Mouse (Mus musculus) T-helper 2 cell (primary cell): ENCODE results near the gene Zfp740.
"Not testable (repeated sequence)": the region's sequence is repeated elsewhere in the genome, so short reads cannot be mapped to it uniquely, and the experiment has no call there.

ENCODE experiments used
- in situ Hi-C: fragments of 300-600 bp; cut with MboI, MseI; formaldehyde crosslinking; loops from one replicate; pipeline ENCODE4 v1.15.1; 2025; ENCODE audit warnings: high pct_unique_total_duplicates

Gene Zfp740

GRCm38 (mm10) chr15:102202971-102203834 lies at the start of gene Zfp740:
TSS of gene Zfp740 (plus strand) at chr15:102203249.
- in situ Hi-C loops = no loop called here

DNA sequence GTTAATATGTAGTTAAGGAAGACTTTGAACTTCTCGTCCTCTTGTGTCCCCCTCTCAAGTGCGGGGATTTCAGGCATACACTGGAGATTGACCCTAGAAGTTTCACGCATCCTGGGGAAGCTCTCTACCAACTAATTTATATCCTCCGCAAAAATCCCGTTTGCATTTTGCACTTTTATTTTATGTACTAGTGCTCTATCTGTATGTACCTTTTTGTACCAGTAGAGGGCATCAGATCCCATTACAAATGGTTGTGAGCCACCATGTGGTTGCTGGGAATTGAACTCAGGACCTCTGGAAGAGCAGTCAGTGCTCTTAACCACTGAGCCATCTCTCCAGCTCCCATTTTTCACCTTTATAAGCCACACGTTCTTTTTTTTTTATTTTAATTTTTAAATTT lies 48.0 kb upstream of the Zfp740 start:
- in situ Hi-C loops = not testable (repeated sequence)

GRCm38 (mm10) chr15:102156836-102157235 lies 46.2 kb upstream of the Zfp740 start:
- in situ Hi-C loops = no loop called here

GRCm38 (mm10) chr15:102160415-102161060 lies 42.5 kb upstream of the Zfp740 start:
- in situ Hi-C loops = no loop called here

- in situ Hi-C loops = no loop called here
These were observed 39.0 kb upstream of the Zfp740 start for GRCm38 (mm10) chr15:102163900-102164693.

DNA sequence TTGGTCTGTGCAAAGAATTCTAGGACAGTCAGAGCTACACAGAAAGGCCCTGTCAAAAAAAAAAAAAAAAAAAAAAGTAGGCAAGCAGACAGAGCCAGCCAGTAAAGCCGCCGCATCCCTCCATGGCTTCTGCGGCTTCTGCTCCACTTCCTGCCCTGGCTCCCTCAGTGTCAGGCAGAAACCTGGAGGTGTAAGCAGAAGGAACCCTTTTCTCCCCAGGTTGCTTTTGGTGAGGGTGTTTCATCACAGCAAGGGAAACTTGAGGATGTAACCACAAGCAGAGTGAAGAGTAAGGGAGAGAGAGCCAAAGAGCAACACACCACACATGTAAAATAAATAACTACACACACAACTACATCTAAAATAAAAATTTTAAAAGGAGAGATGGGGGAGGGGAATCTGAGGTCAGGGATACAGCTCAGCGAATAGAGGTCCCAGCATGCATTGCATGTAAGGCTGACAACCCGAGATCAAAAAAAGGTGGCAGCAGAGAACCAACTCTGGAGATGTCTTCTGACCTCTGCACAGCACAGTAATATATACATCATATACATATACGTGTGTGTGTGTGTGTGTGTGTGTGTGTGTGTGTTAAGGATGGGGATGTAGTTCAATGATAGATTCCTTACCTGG lies 37.5 kb upstream of the Zfp740 start:
- in situ Hi-C loops = no loop called here

GRCm38 (mm10) chr15:102167620-102168021 lies 35.4 kb upstream of the Zfp740 start:
- in situ Hi-C loops = no loop called here

DNA sequence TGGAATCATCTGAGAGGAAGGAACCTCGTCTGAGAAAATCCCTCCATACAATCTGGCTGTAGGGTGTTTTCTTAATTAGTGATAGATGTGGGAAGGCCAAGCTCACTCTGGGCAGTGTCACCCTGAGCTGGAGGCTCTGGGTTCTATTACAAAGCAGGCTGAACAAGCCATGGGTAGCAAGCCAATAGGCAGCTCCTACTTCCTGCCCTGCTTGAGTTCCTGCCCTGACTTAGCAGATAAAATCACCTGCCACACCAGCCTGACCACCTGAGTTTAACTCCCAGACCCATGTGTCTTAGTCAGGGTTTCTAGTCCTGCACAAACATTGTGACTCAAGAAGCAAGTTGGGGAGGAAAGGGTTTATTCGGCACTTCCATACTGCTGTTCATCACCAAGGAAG lies 34.0 kb upstream of the Zfp740 start:
- in situ Hi-C loops = no loop called here

DNA sequence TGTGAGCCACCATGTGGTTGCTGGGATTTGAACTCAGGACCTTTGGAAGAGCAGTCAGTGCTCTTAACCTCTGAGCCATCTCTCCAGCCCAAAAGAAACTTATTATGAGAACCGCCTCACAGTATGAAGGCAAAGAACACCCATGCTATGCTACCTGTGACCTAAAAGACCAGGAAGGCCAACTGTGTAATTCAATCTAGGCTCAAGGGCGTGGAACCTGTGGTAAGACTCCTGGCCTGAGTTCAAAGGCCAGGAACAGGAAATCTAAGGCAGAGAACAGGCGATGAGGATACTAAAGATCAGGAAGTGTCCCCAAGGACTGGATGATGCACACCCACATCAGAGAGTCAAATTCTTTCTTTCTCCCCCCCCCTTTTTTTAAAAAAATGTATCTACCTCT lies 29.5 kb upstream of the Zfp740 start:
- in situ Hi-C loops = no loop called here

DNA sequence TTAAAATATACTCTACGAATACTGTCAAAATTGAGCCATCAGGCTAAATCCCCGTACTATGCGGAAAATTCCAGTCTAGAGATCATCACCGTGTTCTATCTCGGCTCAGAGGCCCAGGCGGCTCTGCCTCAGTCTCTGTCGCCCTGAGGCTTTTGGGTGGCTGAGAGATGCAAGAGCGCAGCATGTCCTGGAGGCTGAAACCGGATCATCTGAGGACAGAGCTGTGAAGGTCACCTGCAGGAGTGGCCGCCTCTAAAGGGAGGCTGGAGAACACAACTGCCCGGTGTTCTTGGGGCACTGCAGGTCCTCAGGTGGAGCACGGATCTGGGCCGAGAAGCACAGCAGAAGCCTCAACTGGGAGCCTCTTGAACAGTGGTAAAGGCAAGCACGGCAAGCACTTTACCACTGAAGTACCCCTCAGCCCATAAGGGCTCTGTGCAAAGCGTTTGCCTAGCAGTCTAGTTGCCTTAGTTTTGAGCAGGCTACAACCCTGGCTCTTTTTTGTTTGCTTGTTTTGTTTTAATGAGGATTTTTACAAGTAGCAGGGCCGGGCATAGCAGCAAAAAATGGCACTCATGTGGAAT lies 27.2 kb upstream of the Zfp740 start:
- in situ Hi-C loops = loop anchor here (5.0 kb wide), 1 partner anchor 46 kb away; no protein-coding TSS in a partner anchor

DNA sequence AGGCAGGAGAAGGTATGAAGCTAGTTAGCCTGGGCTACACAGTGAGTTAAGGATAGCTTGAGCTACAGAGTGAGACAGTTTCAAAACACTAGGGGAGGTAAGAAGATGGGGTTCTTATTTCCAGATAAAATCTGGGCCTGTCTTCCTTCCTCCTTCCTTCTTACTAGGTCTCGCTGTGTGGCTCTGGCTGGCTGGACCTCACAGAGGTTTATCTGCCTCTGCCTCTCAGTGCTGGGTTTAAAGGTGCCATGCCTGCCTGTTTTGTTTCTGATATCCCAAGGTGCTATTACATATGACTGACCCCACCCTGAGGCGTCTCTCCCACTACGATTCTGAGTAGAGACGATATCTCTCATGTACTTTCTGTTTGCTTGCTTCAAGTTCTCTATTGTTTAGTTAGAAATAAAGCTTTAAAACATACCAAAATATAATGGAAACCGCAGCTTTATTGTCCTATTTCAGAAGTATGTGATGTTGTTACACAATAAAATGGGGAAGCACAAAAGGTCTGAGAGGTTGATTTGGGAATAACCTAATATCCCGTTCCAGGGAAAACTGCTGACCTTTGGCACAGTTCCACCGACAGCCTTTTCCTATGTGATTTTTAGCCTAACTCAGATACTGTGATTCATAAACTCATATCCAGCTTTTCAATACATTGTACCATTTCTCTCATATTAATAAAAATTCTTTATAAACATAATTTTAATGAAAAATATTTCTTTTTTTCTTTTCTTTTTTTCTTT lies 26.3 kb upstream of the Zfp740 start:
- in situ Hi-C loops = loop anchor here (5.0 kb wide), 1 partner anchor 46 kb away; no protein-coding TSS in a partner anchor

- in situ Hi-C loops = loop anchor here (5.0 kb wide), 1 partner anchor 45 kb away; no protein-coding TSS in a partner anchor
These were observed 25.6 kb upstream of the Zfp740 start for GRCm38 (mm10) chr15:102177417-102177816.

GRCm38 (mm10) chr15:102178279-102178678 lies 24.8 kb upstream of the Zfp740 start:
- in situ Hi-C loops = loop anchor here (5.0 kb wide), 1 partner anchor 44 kb away; no protein-coding TSS in a partner anchor

GRCm38 (mm10) chr15:102179106-102179505 lies 23.9 kb upstream of the Zfp740 start:
- in situ Hi-C loops = loop anchor here (5.0 kb wide), 1 partner anchor 43 kb away; no protein-coding TSS in a partner anchor

GRCm38 (mm10) chr15:102179924-102180323 lies 23.1 kb upstream of the Zfp740 start:
- in situ Hi-C loops = loop anchor here (5.0 kb wide), 1 partner anchor 42 kb away; no protein-coding TSS in a partner anchor

DNA sequence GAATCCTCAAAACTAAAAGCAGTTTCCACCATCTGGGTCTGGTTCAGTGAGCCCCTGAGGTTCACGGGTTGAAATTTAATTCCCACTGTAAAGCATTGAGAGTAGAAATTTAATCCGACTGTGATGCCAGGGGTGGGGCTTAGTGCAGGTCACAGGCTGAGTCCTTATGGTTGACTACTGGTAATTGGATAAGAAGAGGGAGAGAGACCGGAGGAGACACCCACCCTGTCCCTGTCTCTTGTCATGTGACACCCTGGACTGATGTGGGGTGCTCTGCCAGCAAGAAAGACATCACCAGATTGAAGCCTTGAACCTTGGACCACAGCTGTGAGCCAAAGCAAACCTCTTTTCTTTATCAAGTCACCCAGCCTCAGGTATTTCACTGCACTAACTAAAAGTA lies 20.0 kb upstream of the Zfp740 start:
- in situ Hi-C loops = no loop called here

DNA sequence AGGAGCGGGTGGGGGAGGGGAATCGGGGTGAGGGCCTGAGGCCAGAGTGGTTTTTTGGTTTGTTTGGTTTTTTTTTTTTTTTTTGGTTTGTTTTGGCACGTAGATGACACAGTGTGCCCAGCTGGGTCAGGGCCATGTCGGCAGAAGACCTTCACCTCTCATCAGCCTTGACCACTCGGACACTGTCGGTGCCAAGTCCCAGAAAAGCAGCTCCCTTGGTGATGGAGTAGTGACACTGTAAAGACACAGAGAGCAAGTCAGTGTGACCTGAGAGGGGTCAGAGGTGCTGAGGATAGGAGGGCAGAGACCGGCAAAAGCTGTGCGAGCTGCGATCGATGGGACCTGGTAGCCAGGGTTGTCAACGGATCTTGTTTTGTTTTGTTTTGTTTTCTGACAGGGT lies 16.8 kb upstream of the Zfp740 start:
- in situ Hi-C loops = no loop called here

- in situ Hi-C loops = no loop called here
These were observed 15.0 kb upstream of the Zfp740 start for GRCm38 (mm10) chr15:102188096-102188495.

GRCm38 (mm10) chr15:102188883-102189282 lies 14.2 kb upstream of the Zfp740 start:
- in situ Hi-C loops = no loop called here

- in situ Hi-C loops = no loop called here
These were observed 11.3 kb upstream of the Zfp740 start for GRCm38 (mm10) chr15:102191699-102192098.
